Mouse (Mus musculus): ENCODE results near the gene Rarres1. TPM values are rescaled to one million over a fixed set of nuclear protein-coding genes. Genes with fewer than 3 reads are reported as not detected.

Rarres1 gene
- polyA plus RNA-seq, 1 experiment from 2014 or later, result 0.96 TPM

DNA sequence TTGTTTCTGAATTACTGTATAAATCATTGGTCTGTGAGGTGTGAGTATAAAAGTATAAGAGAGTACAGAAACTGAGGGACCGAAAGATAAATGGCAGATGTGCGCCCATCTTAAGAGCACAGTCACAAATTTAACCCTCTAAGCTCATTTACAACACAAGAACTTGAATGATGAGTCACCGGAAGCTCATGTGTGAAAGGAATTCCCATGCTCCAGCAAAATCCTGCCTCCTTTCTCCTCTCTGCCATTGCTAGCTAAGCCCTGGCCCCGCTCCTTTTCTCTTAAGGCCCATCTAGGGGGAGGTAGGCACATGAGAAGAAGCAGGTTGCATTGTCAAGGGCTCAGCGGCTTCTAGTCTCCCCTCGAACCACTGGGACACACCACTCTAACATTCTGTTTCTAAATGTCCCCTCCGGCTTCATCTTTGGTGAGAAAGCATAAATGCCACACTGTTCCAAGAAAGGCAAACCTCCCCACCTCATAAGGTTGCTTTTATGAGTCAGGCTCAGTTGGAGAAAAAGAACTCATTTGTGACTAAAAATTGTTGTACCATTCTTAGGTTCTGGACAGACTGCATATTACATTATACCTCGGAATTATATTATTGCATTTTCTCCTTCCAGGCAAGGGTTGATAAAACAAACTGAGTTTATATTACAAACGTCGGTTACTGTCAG, 7.0 kb downstream of the Rarres1 start:
- Histone ChIP-seq H3K36me3 (ENCODE audit: inconsistent target) (no peaks in the 10 kb centered on the region), H3K4me3 (ENCODE audit: inconsistent target) (no peak overlapping the region), H3K79me2 (ENCODE audit: inconsistent target) (no peaks in the 10 kb centered on the region), H3K27ac (no peak overlapping the region)
- WGBS (ENCODE audit: missing documents), result 90% methylated on average over 10 of the region's 10 CpGs

- Histone ChIP-seq H3K36me3 (ENCODE audit: inconsistent target) (no peaks in the 10 kb centered on the region), H3K4me3 (ENCODE audit: inconsistent target) (no peak overlapping the region), H3K27ac (no peak overlapping the region), H3K79me2 (ENCODE audit: inconsistent target) (no peaks in the 10 kb centered on the region)
- WGBS (ENCODE audit: missing documents), result 83% methylated on average over 2 of the region's 2 CpGs
These were observed 10.0 kb downstream of the Rarres1 start for GRCm38 (mm10) chr3:67505286-67505685.

- no peaks in the 10 kb centered on the region for H3K36me3 ChIP-seq (ENCODE audit: inconsistent target)
- no peak overlapping the region for H3K4me3 ChIP-seq (ENCODE audit: inconsistent target)
- no peak overlapping the region for H3K27ac ChIP-seq
- H3K79me2 ChIP-seq (ENCODE audit: inconsistent target), result no peaks in the 10 kb centered on the region
- 34% methylated on average over 3 of the region's 3 CpGs for WGBS (ENCODE audit: missing documents)
These were observed 11.4 kb downstream of the Rarres1 start for GRCm38 (mm10) chr3:67503878-67504277.

DNA sequence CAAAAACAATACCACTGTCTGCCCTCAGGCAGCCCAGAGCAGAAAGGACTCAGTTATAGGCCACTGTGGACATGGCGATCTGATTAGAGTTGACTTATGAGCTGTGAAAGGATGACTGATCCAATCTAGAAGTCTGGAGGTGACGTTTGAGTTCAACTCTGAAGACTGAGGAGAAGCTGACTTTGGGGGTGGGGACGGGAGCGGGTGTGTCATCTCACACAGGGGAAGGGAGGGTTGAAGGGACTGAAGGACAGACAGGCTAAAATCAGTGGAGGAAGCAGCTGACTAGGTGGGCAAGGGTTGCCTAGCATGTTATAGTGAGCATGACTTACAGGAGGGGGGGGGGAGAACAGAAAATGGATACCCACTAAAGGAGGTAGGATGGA, 15.9 kb downstream of the Rarres1 start:
- no peak overlapping the region for H3K4me3 ChIP-seq (ENCODE audit: inconsistent target)
- no peak overlapping the region for H3K27ac ChIP-seq
- WGBS (ENCODE audit: missing documents), result 100% methylated on average over 4 of the region's 4 CpGs
- H3K36me3 ChIP-seq (ENCODE audit: inconsistent target), result no peaks in the 10 kb centered on the region
- H3K79me2 ChIP-seq (ENCODE audit: inconsistent target), result no peaks in the 10 kb centered on the region

- H3K36me3 ChIP-seq (ENCODE audit: inconsistent target), result no peaks in the 10 kb centered on the region
- 91% methylated on average over 8 of the region's 8 CpGs for WGBS (ENCODE audit: missing documents)
- H3K79me2 ChIP-seq (ENCODE audit: inconsistent target), result no peaks in the 10 kb centered on the region
- H3K27ac ChIP-seq, result no peak overlapping the region
- no peak overlapping the region for H3K4me3 ChIP-seq (ENCODE audit: inconsistent target)
These were observed 16.4 kb downstream of the Rarres1 start for GRCm38 (mm10) chr3:67498773-67499405.

- Histone ChIP-seq H3K79me2 (ENCODE audit: inconsistent target) (no peaks in the 10 kb centered on the region), H3K4me3 (ENCODE audit: inconsistent target) (no peak overlapping the region), H3K36me3 (ENCODE audit: inconsistent target) (no peaks in the 10 kb centered on the region), H3K27ac (no peak overlapping the region)
- 85% methylated on average over 2 of the region's 2 CpGs for WGBS (ENCODE audit: missing documents)
These were observed 17.3 kb downstream of the Rarres1 start for GRCm38 (mm10) chr3:67497998-67498397.

DNA sequence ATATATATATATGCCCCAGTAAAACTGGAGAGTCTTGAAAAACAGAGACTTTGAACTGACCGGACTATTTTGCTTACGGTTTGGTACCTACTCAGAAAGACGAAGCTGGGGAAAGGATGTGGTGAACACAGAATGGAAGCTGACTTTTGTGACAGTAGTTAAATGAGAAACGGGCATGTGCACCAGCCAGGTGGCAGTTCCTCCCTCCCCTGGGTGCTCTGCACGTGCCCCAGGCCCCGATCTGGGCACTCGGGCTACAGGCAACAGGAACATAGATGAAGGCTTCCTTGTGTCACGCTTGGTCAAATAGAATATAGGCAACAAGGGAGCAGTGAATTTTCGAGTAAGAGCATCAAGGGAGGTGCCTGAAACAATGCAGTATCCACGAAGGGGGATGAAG, 19.0 kb downstream of the Rarres1 start:
- H3K79me2 ChIP-seq (ENCODE audit: inconsistent target), result no peaks in the 10 kb centered on the region
- H3K4me3 ChIP-seq (ENCODE audit: inconsistent target), result no peak overlapping the region
- no peaks in the 10 kb centered on the region for H3K36me3 ChIP-seq (ENCODE audit: inconsistent target)
- H3K27ac ChIP-seq, result no peak overlapping the region
- 89% methylated on average over 10 of the region's 10 CpGs for WGBS (ENCODE audit: missing documents)

GRCm38 (mm10) chr3:67493132-67493531, 22.2 kb downstream of the Rarres1 start:
- WGBS (ENCODE audit: missing documents), result 89% methylated on average over 8 of the region's 8 CpGs
- Histone ChIP-seq H3K27ac (no peak overlapping the region), H3K79me2 (ENCODE audit: inconsistent target) (no peaks in the 10 kb centered on the region), H3K4me3 (ENCODE audit: inconsistent target) (no peak overlapping the region), H3K36me3 (ENCODE audit: inconsistent target) (no peaks in the 10 kb centered on the region)

GRCm38 (mm10) chr3:67492086-67492869, 23.0 kb downstream of the Rarres1 start:
- WGBS (ENCODE audit: missing documents), result 88% methylated on average over 8 of the region's 8 CpGs
- Histone ChIP-seq H3K4me3 (ENCODE audit: inconsistent target) (no peak overlapping the region), H3K27ac (no peak overlapping the region), H3K36me3 (ENCODE audit: inconsistent target) (no peaks in the 10 kb centered on the region), H3K79me2 (ENCODE audit: inconsistent target) (no peaks in the 10 kb centered on the region)

DNA sequence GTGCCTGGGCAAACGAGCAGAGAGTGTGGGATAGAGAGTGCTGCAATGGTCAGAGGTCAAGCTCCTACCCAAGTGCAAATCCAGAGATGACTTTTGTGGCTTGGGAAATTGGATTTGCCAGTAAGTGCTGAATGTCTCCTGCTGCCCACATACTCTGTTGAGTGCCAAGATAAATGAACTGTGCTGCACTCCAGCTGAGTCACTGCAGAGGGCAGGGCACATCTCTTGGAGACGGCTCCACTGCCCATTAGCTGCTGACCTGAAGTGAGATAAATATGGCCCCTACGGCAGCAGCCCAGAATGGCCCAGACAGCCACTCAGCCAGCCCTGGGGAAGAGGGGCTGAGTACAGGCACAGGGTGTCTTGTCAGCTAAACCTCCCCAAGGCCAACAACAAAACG, 25.2 kb downstream of the Rarres1 start:
- Histone ChIP-seq H3K36me3 (ENCODE audit: inconsistent target) (no peaks in the 10 kb centered on the region), H3K27ac (no peak overlapping the region), H3K79me2 (ENCODE audit: inconsistent target) (no peaks in the 10 kb centered on the region), H3K4me3 (ENCODE audit: inconsistent target) (no peak overlapping the region)
- whole genome bisulfite sequencing (ENCODE audit: missing documents), result 77% methylated on average over 4 of the region's 4 CpGs

- 95% methylated on average over 2 of the region's 2 CpGs for WGBS (ENCODE audit: missing documents)
- no peaks in the 10 kb centered on the region for H3K79me2 ChIP-seq (ENCODE audit: inconsistent target)
- no peak overlapping the region for H3K4me3 ChIP-seq (ENCODE audit: inconsistent target)
- no peaks in the 10 kb centered on the region for H3K36me3 ChIP-seq (ENCODE audit: inconsistent target)
- H3K27ac ChIP-seq, result no peak overlapping the region
These were observed 30.1 kb downstream of the Rarres1 start for GRCm38 (mm10) chr3:67485233-67485632.

DNA sequence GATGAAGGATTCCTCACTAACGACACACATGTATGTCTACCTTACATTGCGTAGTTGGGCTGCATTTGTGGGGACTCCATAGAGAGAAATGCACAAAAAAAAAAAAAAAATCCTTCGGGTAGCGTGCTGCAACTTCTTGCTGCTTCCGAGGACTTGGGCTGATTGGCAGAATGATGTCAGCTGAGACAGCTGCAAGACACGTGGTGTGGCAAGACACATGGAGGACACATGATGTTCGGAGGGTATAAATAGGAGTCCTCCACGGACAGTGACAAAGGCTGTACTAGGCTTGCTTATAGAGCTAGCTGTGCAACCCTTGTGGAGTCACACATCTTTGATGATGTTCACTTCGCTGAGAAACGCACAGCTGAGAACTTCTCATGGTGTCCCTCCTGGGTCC, 32.9 kb downstream of the Rarres1 start:
- no peak overlapping the region for H3K27ac ChIP-seq
- H3K79me2 ChIP-seq (ENCODE audit: inconsistent target), result no peaks in the 10 kb centered on the region
- no peak overlapping the region for H3K4me3 ChIP-seq (ENCODE audit: inconsistent target)
- WGBS (ENCODE audit: missing documents), result 96% methylated on average over 10 of the region's 10 CpGs
- H3K36me3 ChIP-seq (ENCODE audit: inconsistent target), result no peaks in the 10 kb centered on the region

GRCm38 (mm10) chr3:67479806-67480205, 35.5 kb downstream of the Rarres1 start:
- H3K4me3 ChIP-seq (ENCODE audit: inconsistent target), result no peak overlapping the region
- H3K79me2 ChIP-seq (ENCODE audit: inconsistent target), result no peaks in the 10 kb centered on the region
- WGBS (ENCODE audit: missing documents), result 95% methylated on average over 11 of the region's 11 CpGs
- H3K27ac ChIP-seq, result no peak overlapping the region
- peaks cover 13% of the 10 kb centered on the region for H3K36me3 ChIP-seq (ENCODE audit: inconsistent target)

- WGBS (ENCODE audit: missing documents), result 91% methylated on average over 6 of the region's 6 CpGs
- H3K27ac ChIP-seq, result no peak overlapping the region
- no peaks in the 10 kb centered on the region for H3K79me2 ChIP-seq (ENCODE audit: inconsistent target)
- no peak overlapping the region for H3K4me3 ChIP-seq (ENCODE audit: inconsistent target)
- peaks cover 30% of the 10 kb centered on the region for H3K36me3 ChIP-seq (ENCODE audit: inconsistent target)
These were observed 41.9 kb downstream of the Rarres1 start for GRCm38 (mm10) chr3:67473438-67473837.

Data from macrophage (primary cell).